Mouse (Mus musculus) lung, postnatal 0 days (tissue): ENCODE results near the gene Brpf1. TPM values are rescaled to one million over a fixed set of nuclear protein-coding genes. Genes with fewer than 3 reads are reported as not detected.

Source experiments
- ATAC-seq: fragments of 200-750 bp; cut with Nextera tagmentation; 2 replicates; pipeline ENCODE4 v1.8.0; 2017; ENCODE audit warnings: moderate library complexity
- DNase-seq: peaks from one replicate; pipeline ENCODE4 v3.0.0-alpha.2; 2016; ENCODE audit warnings: low spot score
- H3K27ac ChIP-seq: fragments of 300-500 bp; sonication (generic); 2 replicates; pipeline ENCODE4 v1.5.1; 2014; ENCODE audit warnings: antibody characterized with exemption, mild to moderate bottlenecking, low read length, mixed read lengths
- H3K27me3 ChIP-seq: fragments of 300-500 bp; sonication (generic); replicated peaks from 2 replicates; pipeline ENCODE4 v1.6.1; 2014; ENCODE audit warnings: low read length, mixed read lengths; ENCODE audit not compliant: insufficient read depth
- H3K36me3 ChIP-seq: fragments of 300-500 bp; sonication (generic); 2 replicates; pipeline ENCODE4 v1.6.1; 2014; ENCODE audit warnings: low read length, mixed read lengths; ENCODE audit not compliant: insufficient read depth
- H3K4me1 ChIP-seq: fragments of 300-500 bp; sonication (generic); 2 replicates; pipeline ENCODE4 v1.6.1; 2014; ENCODE audit warnings: antibody characterized with exemption, low read depth, low read length, mixed read lengths; ENCODE audit not compliant: insufficient read depth
- H3K4me2 ChIP-seq: fragments of 300-500 bp; sonication (generic); replicated peaks from 2 replicates; pipeline ENCODE4 v1.6.1; 2014; ENCODE audit warnings: low read depth, mild to moderate bottlenecking, low read length, moderate library complexity, mixed read lengths
- H3K4me3 ChIP-seq: fragments of 300-500 bp; sonication (generic); 2 replicates; pipeline ENCODE4 v1.5.1; 2014; ENCODE audit warnings: low read depth, low read length
- H3K9ac ChIP-seq: fragments of 300-500 bp; sonication (generic); replicated peaks from 2 replicates; pipeline ENCODE4 v1.6.1; 2014; ENCODE audit warnings: low read depth, mild to moderate bottlenecking
- H3K9me3 ChIP-seq: fragments of 300-500 bp; sonication (generic); 2 replicates; pipeline ENCODE4 v1.6.1; 2016; ENCODE audit warnings: low read length, mixed read lengths
- CTCF ChIP-seq: IDR thresholded peaks from 2 replicates; pipeline ENCODE4 v1.5.1; 2016; ENCODE audit warnings: antibody characterized with exemption, mild to moderate bottlenecking
- EP300 ChIP-seq: IDR thresholded peaks from 2 replicates; pipeline ENCODE4 v1.6.1; 2016; ENCODE audit warnings: antibody characterized with exemption, mild to moderate bottlenecking, control low read depth
- WGBS: fragments of 180-500 bp; shearing (Covaris S2); extraction: QIAGEN DNeasy Blood & Tissue Kit; methylation state at CpG from one replicate; pipeline ENCODE4 v1.1.7; 2014; 5-methylcytosine and 5-hydroxymethylcytosine counted together
- polyA plus RNA-seq: library from polyadenylated mRNA; unstranded; fragments of >200 nt; fragmentation: Nextera tagmentation; extraction: Ambion mirVana; gene quantifications from 2 replicates; pipeline ENCODE4 v1.2.1, GENCODE M21; 2015

Brpf1 gene
- polyA plus RNA-seq, 1 experiment from 2014 or later, result 9.2 TPM

- H3K9ac ChIP-seq, result no peak overlapping the region
- DNase-seq (no peak), ATAC-seq (no peak)
- H3K36me3 ChIP-seq, result no peaks in the 10 kb centered on the region
- no peaks in the 10 kb centered on the region for H3K9me3 ChIP-seq
- H3K4me1 ChIP-seq, result no peaks in the 10 kb centered on the region
- H3K4me3 ChIP-seq, result no peak overlapping the region
- TF ChIP-seq CTCF (no peak), EP300 (no peak)
- H3K4me2 ChIP-seq, result no peak overlapping the region
- no peak overlapping the region for H3K27ac ChIP-seq
- WGBS, result 71% methylated on average over 3 of the region's 3 CpGs
- H3K27me3 ChIP-seq, result peaks cover 17% of the 10 kb centered on the region
These were observed 22.0 kb upstream of the Brpf1 start for GRCm38 (mm10) chr6:113284931-113285330.

GRCm38 (mm10) chr6:113286316-113286715, 20.6 kb upstream of the Brpf1 start:
- DNase-seq, result no peak
- H3K4me3 ChIP-seq, result no peak overlapping the region
- H3K4me1 ChIP-seq, result no peaks in the 10 kb centered on the region
- H3K27ac ChIP-seq, result no peak overlapping the region
- H3K4me2 ChIP-seq, result no peak overlapping the region
- 48% methylated on average over 1 of the region's 1 CpGs for WGBS
- H3K27me3 ChIP-seq, result peaks cover 17% of the 10 kb centered on the region
- ATAC-seq, result no peak
- no peaks in the 10 kb centered on the region for H3K36me3 ChIP-seq
- H3K9ac ChIP-seq, result no peak overlapping the region
- H3K9me3 ChIP-seq, result no peaks in the 10 kb centered on the region
- TF ChIP-seq EP300, result no peak
- no peak for TF ChIP-seq CTCF

- Histone ChIP-seq H3K9ac (no peak overlapping the region), H3K4me2 (no peak overlapping the region), H3K4me1 (no peaks in the 10 kb centered on the region), H3K9me3 (no peaks in the 10 kb centered on the region), H3K27me3 (peaks cover 11% of the 10 kb centered on the region), H3K36me3 (no peaks in the 10 kb centered on the region), H3K4me3 (no peak overlapping the region), H3K27ac (no peak overlapping the region)
- TF ChIP-seq EP300, result no peak
- no peak for TF ChIP-seq CTCF
- 60% methylated on average over 4 of the region's 4 CpGs for WGBS
- ATAC-seq, result no peak
- no peak for DNase-seq
These were observed 19.7 kb upstream of the Brpf1 start for GRCm38 (mm10) chr6:113287236-113287635.

GRCm38 (mm10) chr6:113289346-113289745, 17.6 kb upstream of the Brpf1 start:
- H3K4me1 ChIP-seq, result no peaks in the 10 kb centered on the region
- DNase-seq, result no peak
- H3K27me3 ChIP-seq, result no peaks in the 10 kb centered on the region
- TF ChIP-seq CTCF (no peak), EP300 (no peak)
- no peak for ATAC-seq
- 91% methylated on average over 15 of the region's 15 CpGs for WGBS
- H3K9ac ChIP-seq, result no peak overlapping the region
- H3K9me3 ChIP-seq, result no peaks in the 10 kb centered on the region
- H3K27ac ChIP-seq, result no peak overlapping the region
- no peaks in the 10 kb centered on the region for H3K36me3 ChIP-seq
- no peak overlapping the region for H3K4me3 ChIP-seq
- no peak overlapping the region for H3K4me2 ChIP-seq

- 67% methylated on average over 6 of the region's 6 CpGs for WGBS
- Histone ChIP-seq H3K9ac (no peak overlapping the region), H3K4me1 (no peaks in the 10 kb centered on the region), H3K27me3 (no peaks in the 10 kb centered on the region), H3K27ac (no peak overlapping the region), H3K36me3 (no peaks in the 10 kb centered on the region), H3K4me3 (no peak overlapping the region), H3K9me3 (no peaks in the 10 kb centered on the region), H3K4me2 (no peak overlapping the region)
- no peak for TF ChIP-seq CTCF
- TF ChIP-seq EP300, result no peak
- DNase-seq (no peak), ATAC-seq (no peak)
These were observed 16.6 kb upstream of the Brpf1 start for GRCm38 (mm10) chr6:113290346-113290745.

- no peak overlapping the region for H3K4me2 ChIP-seq
- H3K4me1 ChIP-seq, result no peaks in the 10 kb centered on the region
- ATAC-seq (no peak), DNase-seq (no peak)
- no peak overlapping the region for H3K9ac ChIP-seq
- no peak overlapping the region for H3K4me3 ChIP-seq
- no peaks in the 10 kb centered on the region for H3K9me3 ChIP-seq
- TF ChIP-seq CTCF (no peak), EP300 (no peak)
- WGBS, result 59% methylated on average over 5 of the region's 5 CpGs
- H3K36me3 ChIP-seq, result no peaks in the 10 kb centered on the region
- no peak overlapping the region for H3K27ac ChIP-seq
- H3K27me3 ChIP-seq, result no peaks in the 10 kb centered on the region
These were observed 14.0 kb upstream of the Brpf1 start for GRCm38 (mm10) chr6:113292938-113293337.

- H3K27ac ChIP-seq, result no peak overlapping the region
- no peak overlapping the region for H3K9ac ChIP-seq
- no peaks in the 10 kb centered on the region for H3K9me3 ChIP-seq
- H3K4me1 ChIP-seq, result no peaks in the 10 kb centered on the region
- H3K4me3 ChIP-seq, result no peak overlapping the region
- no peaks in the 10 kb centered on the region for H3K27me3 ChIP-seq
- no peak overlapping the region for H3K4me2 ChIP-seq
- 71% methylated on average over 2 of the region's 2 CpGs for WGBS
- H3K36me3 ChIP-seq, result no peaks in the 10 kb centered on the region
- TF ChIP-seq EP300 (no peak), CTCF (no peak)
- DNase-seq, result no peak
- ATAC-seq, result no peak
These were observed 10.9 kb upstream of the Brpf1 start for GRCm38 (mm10) chr6:113296046-113296445.
